ENCODE assay signal across 7 mouse cellular contexts in genomic region chr19:7481541-7482265, GRCm38 (mm10). TPM values are rescaled to one million over a fixed set of nuclear protein-coding genes. Genes with fewer than 3 reads are reported as not detected.
DNase-seq lines count a peak whose midpoint lies in the region; ATAC-seq lines count a peak whose summit lies in the region.

No protein-coding gene starts in this region.

- peaks cover 9% of the 10 kb centered on the region for H3K4me1 ChIP-seq in embryonic facial prominence, embryonic 12.5 days
- peaks cover 27% of the 10 kb centered on the region for H3K4me1 ChIP-seq in midbrain, embryonic 10.5 days
- peaks cover 9% of the 10 kb centered on the region; the same call in 1 of the 2 replicates for H3K4me1 ChIP-seq in stomach, embryonic 15.5 days

- peak overlapping the region; percentile 69 for H3K4me2 ChIP-seq in embryonic facial prominence, embryonic 12.5 days (replicated peaks)
- peak overlapping the region; percentile 73 for H3K4me2 ChIP-seq in stomach, embryonic 15.5 days

- DNase-seq in ES-CJ7 (ENCODE audit: low read depth, low spot score), result peak; percentile 66
- peak; percentile 37 for DNase-seq in adrenal gland, adult 2 months
- peak; percentile 24 for DNase-seq in heart, postnatal 4 days
- peak; percentile 44 for DNase-seq in left cerebral cortex, adult 11 months (ENCODE audit: low spot score)
- DNase-seq in midbrain, embryonic 10.5 days (ENCODE audit: low spot score), result peak; percentile 74

- 5% methylated on average over 12 of the region's 12 CpGs for WGBS in embryonic facial prominence, embryonic 12.5 days
- WGBS in midbrain, embryonic 10.5 days, result 5% methylated on average over 12 of the region's 12 CpGs
- WGBS in stomach, embryonic 15.5 days, result 7% methylated on average over 12 of the region's 12 CpGs

- no peaks in the 10 kb centered on the region for H3K27me3 ChIP-seq in embryonic facial prominence, embryonic 12.5 days
- H3K27me3 ChIP-seq in midbrain, embryonic 10.5 days (ENCODE audit: low read depth, poor library complexity, severe bottlenecking), result no peaks in the 10 kb centered on the region
- H3K27me3 ChIP-seq in stomach, embryonic 15.5 days (replicated peaks), result no peaks in the 10 kb centered on the region

- H3K4me3 ChIP-seq in embryonic facial prominence, embryonic 12.5 days, result peak overlapping the region; percentile 98
- peak overlapping the region; percentile 88 for H3K4me3 ChIP-seq in midbrain, embryonic 10.5 days
- H3K4me3 ChIP-seq in stomach, embryonic 15.5 days (replicated peaks), result peak overlapping the region; percentile 98

- no peak for ATAC-seq in embryonic facial prominence, embryonic 12.5 days (ENCODE audit: insufficient number of reproducible peaks, insufficient read depth, low FRiP score, low TSS enrichment)
- ATAC-seq in stomach, embryonic 15.5 days (ENCODE audit: insufficient read depth, low FRiP score, low read depth), result no peak

- no peaks in the 10 kb centered on the region for H3K9me3 ChIP-seq in embryonic facial prominence, embryonic 12.5 days
- H3K9me3 ChIP-seq in midbrain, embryonic 10.5 days (replicated peaks), result no peaks in the 10 kb centered on the region
- no peaks in the 10 kb centered on the region for H3K9me3 ChIP-seq in stomach, embryonic 15.5 days

- peak overlapping the region; percentile 98 for H3K9ac ChIP-seq in embryonic facial prominence, embryonic 12.5 days
- H3K9ac ChIP-seq in stomach, embryonic 15.5 days, result peak overlapping the region; percentile 34; the same call in 1 of the 2 replicates

- no peaks in the 10 kb centered on the region for H3K36me3 ChIP-seq in embryonic facial prominence, embryonic 12.5 days
- peaks cover 34% of the 10 kb centered on the region for H3K36me3 ChIP-seq in midbrain, embryonic 10.5 days
- H3K36me3 ChIP-seq in stomach, embryonic 15.5 days, result no peaks in the 10 kb centered on the region

- H3K27ac ChIP-seq in embryonic facial prominence, embryonic 12.5 days, result peak overlapping the region; percentile 77
- H3K27ac ChIP-seq in midbrain, embryonic 10.5 days (replicated peaks), result peak overlapping the region; percentile 99
- H3K27ac ChIP-seq in stomach, embryonic 15.5 days, result peak overlapping the region; percentile 99; the same call in 1 of the 2 replicates

RNA-seq across cellular contexts. Expression of gene Rtn3, which starts 1.4 kb away (rescaled TPM):
- 100 to 1,000 TPM; 133 to 151 TPM for total RNA-seq in adrenal gland, adult 2 months (2021)
- polyA plus RNA-seq in adrenal gland, adult 2 months (2012; rRNA removed), result 115 and 137 TPM in 2 replicates
- 143 TPM in 2 replicates for polyA plus RNA-seq in embryonic facial prominence, embryonic 12.5 days (2016; fragmentation: Nextera tagmentation; extraction: Ambion mirVana)
- total RNA-seq in heart, postnatal 4 days (2021), result 100 to 1,000 TPM; 119 TPM
- 306 and 368 TPM in 2 replicates for polyA plus RNA-seq in midbrain, embryonic 10.5 days (2016; fragmentation: Nextera tagmentation; extraction: Ambion mirVana)
- 140 and 149 TPM in 2 replicates for polyA plus RNA-seq in stomach, embryonic 15.5 days (2015; fragmentation: Nextera tagmentation; extraction: Ambion mirVana)

RNA-seq across cellular contexts. Expression of gene Atl3, which starts 12.1 kb away (rescaled TPM):
- 100 to 1,000 TPM in 1 of 2 experiments, 10 to 100 TPM in 1; 94.1 to 107 TPM for total RNA-seq in adrenal gland, adult 2 months (2021)
- polyA plus RNA-seq in adrenal gland, adult 2 months (2012; rRNA removed), result 10.9 and 14.4 TPM in 2 replicates
- 12.0 and 12.9 TPM in 2 replicates for polyA plus RNA-seq in embryonic facial prominence, embryonic 12.5 days (2016; fragmentation: Nextera tagmentation; extraction: Ambion mirVana)
- 10 to 100 TPM; 35.1 to 36.9 TPM for total RNA-seq in heart, postnatal 4 days (2021)
- polyA plus RNA-seq in midbrain, embryonic 10.5 days (2016; fragmentation: Nextera tagmentation; extraction: Ambion mirVana), result 5.3 and 5.8 TPM in 2 replicates
- polyA plus RNA-seq in stomach, embryonic 15.5 days (2015; fragmentation: Nextera tagmentation; extraction: Ambion mirVana), result 17.1 and 17.4 TPM in 2 replicates

Comparison
In these comparisons a context has a peak if more than half of its experiments do, and no peak if none do; other contexts are left out.
1. DNase-seq: peak in every context shown above with its lines; median percentile 74 in midbrain, embryonic 10.5 days; 66 in ES-CJ7; 44 in left cerebral cortex, adult 11 months; 37 in adrenal gland, adult 2 months; 24 in heart, postnatal 4 days.